Mouse (Mus musculus): ENCODE results near the gene Nos1ap.
A peak's percentile ranks its signal among the peaks of the same experiment; 100 is the strongest.

The Nos1ap gene

DNA sequence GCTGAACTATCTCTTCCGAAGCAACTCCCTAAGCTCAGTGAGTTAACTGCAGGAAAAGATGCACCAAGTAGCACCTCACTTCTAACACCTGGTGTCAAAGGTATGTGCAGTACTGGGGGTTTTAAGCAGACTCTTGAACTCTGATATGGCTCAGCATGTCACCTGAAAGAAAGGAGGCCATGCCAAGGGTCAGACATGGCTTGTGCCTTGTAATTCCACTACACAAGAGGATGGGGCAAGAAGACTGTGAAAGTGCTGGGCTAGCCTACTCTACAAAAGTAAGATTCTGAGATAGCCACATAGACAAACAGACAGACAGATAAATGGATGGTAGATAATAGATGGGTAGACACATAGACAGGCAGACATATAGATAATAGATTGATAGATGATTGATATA lies 87.7 kb downstream of the Nos1ap start:
- DNase-seq (ENCODE audit: low read depth, low spot score) = no peak

DNA sequence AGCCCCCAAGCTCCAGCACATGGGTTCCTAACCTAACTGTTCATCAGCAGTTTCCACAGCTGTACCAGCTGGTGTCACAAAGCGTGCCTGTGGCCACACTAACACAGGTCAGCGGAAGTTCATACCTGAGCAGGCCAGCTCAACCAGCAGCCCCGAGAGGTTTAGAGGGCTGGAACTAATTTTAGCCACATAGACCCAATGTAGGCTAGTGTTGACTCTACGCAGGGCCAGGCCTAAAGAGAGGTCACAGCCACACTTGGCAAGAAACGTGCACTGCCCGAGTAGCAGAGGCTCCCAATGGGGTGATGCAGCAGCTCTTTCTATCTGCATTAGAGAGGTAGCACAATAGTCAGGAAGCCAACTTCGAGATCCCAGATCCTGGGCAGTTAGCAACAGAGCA lies 88.1 kb downstream of the Nos1ap start:
- no peak for DNase-seq (ENCODE audit: low read depth, low spot score)

DNA sequence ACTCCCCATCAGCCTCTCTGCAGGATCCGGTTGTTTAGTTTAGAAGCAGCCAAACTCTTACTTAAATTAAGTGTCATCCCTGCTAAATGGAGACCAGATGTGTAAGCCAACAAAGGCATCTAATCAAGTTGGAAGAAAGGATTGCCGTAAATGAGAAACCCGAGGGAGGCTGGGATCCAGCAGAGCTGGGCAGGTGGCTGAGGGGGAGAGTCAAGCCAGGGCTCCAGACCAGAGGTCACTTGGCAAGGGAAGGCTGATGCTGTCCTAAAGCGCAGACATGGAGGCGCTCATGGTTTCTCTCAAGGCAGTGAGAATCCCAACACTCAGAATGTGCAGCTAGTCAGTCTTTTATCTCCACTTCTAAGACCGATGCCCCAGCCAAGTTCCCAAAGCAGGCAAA lies 89.8 kb downstream of the Nos1ap start:
- peak; percentile 39 for DNase-seq (ENCODE audit: low read depth, low spot score)

DNA sequence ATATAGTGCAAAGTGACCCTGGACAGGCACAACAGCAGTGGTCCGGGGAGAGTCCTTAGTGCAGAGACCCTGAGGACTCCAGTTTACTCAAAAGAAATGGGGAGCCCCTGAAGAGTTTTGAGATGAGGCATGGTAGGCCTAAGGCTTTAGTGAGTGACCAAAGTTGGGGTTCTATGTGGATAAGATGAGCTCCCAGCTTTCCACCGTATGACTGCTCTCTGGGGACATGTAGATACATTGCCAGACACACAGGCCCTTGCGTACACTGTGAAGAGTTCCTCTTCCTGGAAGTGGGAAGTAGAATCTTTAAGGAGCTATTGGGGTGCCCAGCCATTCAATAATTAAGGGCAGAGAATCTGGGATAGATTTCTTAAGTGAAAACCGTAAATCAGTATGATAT lies 90.2 kb downstream of the Nos1ap start:
- DNase-seq (ENCODE audit: low read depth, low spot score) = no peak

DNA sequence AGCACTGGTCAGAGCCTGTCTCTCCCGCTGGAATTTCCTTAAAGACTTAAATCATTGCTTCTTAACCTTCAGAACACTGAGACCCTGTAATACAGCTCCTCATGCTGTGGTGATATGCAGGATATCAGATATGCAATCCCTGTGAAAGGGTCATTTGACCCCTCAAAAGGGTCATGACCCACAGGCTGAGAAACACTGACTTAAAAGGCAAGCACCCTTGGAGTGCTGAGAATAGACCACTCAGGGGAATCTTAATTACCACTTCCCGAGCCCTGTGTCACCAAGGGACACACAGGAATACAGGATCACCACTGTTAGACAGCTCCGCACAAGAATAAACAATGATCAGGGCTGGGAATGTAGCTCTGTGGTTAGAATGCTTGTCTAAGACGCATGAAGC lies 91.0 kb downstream of the Nos1ap start:
- DNase-seq (ENCODE audit: low read depth, low spot score) = no peak

DNA sequence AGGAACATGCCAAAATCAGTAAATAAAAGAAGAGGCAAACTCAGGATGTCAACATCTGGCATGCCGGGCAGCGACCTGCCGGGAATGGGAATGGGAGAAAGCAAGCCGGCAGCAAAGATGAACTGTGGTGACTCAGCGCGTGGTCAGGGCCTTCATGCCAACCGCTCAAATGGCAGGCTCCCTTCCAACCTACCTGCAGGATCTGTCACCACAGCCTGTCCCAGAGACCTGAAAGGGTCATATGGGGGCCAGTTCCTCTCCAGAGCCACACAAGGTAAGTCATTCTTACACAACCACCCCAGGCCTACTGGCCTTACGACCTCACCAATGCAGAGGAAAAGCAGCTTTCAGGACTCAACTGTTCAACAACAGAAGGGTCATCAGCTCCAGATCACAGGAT lies 93.4 kb downstream of the Nos1ap start:
- DNase-seq (ENCODE audit: low read depth, low spot score) = no peak

DNA sequence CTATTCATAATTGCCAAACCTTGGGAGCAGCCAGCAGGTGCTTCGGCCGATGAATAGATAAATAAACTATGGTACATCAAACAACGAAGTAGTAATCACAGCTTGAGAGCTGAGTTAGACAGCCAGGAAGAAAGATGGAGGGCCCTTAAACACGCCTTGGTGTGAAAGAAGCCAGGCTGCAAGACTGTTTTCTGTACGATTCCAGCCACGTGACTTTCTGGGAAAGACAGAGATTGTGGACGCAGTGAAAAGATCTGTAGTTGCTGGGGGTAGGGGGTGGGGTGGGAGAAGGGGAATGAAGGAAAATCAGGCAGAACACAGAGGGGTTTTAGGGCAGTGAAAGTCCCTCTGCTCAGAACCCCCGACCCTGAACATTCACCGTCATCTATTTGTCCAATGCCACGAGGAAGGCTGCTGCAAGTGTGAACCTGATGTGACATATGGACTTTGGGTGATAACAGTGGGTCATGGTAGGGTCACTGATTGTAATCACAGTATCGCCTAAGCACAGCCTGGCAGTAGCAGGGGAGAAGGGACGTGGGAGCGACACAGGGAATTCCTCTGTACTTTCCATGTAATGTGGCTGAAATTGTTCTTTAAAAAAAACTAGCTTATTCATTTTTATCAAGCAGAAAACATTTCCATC lies 94.0 kb downstream of the Nos1ap start:
- DNase-seq (ENCODE audit: low read depth, low spot score) = no peak

DNA sequence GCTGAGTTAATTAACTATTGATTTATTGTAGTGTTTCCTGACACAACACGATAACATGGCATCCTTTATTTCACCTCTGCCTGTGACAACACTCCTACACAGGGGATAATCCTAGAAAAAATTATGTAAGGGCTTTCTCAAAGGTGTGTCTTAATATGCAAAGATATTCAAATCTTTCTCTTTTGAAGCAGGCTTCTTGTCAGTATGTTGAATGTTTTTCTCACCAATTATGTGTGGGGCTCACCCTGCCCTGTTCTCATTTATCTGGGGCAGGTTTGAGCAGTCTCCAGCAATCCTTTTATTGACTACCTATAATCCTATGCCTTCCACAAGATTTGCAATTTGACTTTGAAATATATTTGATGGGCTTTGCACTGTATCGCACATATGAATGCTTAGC lies 97.1 kb downstream of the Nos1ap start:
- DNase-seq (ENCODE audit: low read depth, low spot score) = no peak

DNA sequence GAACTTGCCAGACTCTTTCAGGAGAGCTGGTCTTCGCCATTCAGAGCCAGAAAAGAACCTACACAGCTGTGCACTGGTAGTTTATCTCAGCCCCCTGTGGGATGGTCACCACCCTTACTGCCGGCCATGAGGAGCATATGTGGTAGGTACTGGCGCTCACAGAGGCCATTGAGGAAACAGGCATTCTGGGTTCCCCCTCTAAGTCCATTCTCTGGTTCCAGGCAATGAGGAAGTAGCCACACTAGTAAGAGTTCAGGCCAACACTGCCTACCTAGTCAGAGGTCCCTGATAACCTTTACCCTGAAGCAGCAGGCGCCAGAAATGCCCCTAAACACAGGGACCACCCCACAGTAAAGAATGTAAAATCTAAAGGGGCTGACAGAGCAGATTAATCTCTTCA lies 97.6 kb downstream of the Nos1ap start:
- DNase-seq (ENCODE audit: low read depth, low spot score) = no peak

DNA sequence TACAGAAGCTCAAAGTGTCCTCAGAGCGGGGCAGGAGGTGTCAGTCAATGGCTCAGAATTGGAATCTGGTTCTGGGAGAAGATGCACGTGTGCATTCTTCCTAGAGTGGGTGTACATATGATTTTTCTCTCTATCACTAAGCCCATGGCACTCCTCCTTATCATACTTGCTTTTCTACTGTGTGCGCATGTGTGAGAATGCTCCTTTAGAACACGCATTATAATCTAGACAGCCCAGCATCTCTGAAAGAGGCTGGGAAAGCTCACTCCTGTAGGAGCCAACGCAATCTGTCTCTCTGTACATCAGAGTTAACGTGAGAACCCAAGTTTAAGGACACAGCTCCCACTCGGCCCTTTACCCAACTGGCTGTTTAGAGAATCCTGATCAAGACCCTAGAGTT lies 99.7 kb downstream of the Nos1ap start:
- DNase-seq (ENCODE audit: low read depth, low spot score) = no peak

DNA sequence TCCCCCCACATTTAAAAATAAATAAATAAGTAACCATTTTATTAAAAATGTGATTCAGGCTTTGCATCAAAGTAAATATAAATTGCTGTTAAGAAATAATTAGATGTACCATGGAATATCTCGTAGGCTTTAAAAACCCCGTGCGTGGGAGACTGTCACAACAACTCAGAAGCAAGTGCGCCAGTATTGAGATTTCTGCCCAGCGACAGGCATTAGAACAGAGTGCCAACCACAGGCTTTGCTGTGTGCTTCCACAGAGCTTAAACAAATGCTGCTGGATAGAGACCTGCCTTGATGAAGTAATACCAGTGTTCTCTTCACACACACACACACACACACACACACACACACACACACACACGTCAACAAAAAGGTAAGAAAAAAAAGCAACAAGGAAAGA lies 100.2 kb downstream of the Nos1ap start:
- DNase-seq (ENCODE audit: low read depth, low spot score) = no peak

DNA sequence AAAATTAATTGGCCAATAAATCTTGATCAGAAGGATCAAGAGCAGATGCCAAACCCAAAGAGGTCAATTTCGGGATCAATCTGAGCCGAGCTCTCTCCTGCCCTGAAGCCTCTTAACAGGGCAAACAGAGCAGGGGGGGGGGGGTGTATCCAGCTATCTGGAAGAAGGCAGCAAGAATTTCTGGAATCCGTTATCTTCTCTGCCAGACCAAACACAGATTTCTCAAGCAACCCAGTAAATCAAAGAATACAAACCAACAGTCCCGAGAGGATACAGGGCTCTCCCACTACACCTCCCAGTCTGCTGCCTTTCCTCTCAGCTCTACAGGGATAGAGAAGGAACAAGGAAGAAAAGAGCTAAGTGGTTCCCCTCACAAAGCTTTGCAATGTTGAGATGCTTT lies 104.5 kb downstream of the Nos1ap start:
- no peak for DNase-seq (ENCODE audit: low read depth, low spot score)

DNA sequence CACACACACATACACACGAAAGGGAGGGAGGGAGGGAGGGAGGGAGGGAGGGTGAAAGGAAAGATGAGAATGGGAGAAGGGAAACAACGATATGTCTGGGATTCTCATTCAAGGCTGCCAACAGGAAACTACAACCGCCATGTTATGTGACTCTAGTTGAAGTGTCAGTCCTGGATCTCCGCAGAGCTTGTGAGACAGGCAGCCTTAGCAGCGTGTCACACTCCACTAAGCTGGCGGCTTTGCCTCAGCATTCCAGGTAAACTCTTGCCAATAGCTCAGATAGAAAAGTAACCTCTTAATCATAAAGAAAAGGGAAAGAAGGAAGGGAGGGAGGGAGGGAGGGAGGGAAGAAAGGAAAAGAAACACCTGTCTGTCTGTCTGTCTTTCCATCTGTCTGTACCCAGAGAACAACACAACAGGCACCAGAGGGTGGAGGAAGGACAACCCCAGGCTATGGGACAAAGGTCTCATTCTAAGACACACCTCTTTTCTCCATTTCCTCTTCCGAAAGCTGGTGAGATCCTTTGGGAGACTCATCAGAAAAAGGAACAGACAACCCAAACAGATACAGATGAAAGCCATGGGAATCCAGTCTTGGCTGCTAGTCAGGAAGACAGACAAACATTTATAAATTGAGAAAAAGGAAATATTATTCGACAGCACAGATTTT lies 107.3 kb downstream of the Nos1ap start:
- no peak for DNase-seq (ENCODE audit: low read depth, low spot score)

DNA sequence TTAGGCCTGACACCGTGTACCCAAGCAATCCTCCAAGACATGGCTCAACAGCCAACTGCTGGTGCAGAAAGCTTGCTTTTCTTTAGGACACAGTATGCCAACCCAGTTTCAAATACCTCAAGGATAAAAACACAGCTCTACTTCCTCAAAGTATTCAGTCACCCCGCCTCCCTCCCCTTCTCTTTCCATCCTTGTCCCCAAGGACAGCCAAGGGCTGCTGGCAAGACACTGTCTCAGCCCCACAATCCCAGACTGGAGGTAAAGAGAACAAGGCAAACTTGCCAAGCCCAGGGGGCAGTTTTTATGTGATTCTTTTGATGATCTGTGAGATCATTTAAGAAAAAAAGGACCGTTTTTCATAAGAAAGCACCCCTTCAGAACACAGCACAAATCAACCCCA lies 108.6 kb downstream of the Nos1ap start:
- no peak for DNase-seq (ENCODE audit: low read depth, low spot score)

DNA sequence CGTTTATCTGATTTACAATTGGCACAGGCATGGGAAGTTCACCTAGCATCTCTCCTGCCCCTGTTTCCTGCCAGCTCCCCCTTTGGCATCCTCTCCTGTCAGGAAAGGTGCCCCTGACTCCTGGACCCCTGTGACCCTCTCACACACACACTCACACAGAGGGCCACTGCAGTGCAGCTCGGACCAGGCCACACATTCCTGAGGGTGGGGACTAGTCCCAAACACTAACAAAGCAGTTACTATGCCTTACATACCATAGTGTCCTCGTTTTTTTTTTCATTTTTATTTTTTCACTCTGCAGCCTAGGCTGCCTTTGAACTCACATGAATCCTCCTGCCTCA lies 110.2 kb downstream of the Nos1ap start:
- peak; percentile 60 for DNase-seq (ENCODE audit: low read depth, low spot score)

DNA sequence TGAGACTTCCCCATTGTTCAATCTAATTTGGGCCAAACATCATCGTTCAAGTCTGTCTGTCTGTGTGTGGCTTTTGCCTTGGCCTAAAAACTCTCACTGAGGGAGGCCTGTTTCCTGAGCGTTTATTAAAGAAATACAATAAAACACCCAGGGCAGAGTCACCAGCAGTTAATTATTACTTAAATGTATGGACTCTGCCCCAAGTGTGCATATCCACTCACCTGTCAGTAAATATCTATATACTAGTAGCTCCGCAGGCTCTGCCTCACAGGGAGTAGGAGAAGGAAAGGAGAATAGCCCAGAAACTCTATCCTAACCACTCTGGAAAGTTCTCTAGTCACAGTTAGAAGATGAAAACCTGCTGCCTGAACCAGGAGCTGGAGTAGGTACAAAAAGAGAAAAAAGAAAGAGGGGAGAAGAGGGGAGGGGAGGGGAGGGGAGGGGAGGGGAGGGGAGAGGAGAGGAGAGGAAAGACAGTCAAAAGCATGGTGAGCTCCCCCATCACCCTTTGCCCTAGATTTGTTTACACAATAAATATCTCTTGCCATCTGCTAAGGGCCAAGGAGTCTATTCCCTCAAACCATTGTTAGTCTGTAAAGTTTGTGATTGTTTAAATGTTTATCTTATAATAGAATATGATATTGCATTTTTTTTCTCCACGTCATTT lies 110.7 kb downstream of the Nos1ap start:
- DNase-seq (ENCODE audit: low read depth, low spot score) = no peak

DNA sequence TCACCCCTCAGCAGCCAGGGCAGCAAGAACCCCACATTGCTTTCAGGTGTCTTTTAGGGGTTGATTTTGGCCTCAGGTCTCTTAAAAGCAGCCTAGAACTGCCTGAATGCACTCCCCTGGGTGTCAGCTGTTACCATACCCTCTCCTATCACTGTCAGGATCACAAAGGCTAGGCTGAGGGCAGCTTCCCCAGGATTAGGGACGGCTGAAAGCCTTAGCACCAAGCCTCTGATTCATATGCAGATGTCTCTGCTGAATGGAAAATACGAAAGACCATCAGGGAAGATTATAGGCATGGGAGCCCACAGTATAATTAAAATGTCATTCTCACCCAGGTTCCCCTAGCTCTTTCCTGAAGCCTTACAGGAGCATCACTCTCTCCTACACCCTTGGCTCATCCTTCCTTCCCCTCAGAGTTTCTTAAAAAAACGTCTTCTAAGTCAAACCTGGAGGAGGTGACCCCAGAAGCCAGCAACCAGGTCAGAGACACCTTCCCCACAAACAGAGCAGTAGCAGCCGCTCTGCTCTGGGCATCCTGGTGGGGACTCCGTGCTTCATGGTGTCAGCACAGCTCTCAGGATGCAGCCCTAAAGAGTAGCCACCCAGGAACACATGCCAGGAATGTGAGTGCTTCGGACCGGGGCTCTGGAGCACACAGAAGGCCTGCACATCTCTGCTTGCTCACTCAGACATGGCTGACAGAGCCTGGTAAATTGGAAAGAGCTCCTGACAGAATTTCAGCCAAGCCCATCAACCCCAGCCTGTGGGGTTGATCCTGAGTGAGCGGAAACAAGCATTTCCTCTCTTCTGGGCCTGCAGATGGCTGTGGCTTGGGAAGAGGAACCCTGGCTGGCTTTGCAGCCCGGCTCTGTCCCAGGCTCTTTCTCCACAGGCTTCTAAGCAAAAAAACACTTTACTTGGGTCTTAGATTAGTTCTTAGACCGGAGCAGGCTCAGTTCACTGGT lies 111.7 kb downstream of the Nos1ap start:
- DNase-seq (ENCODE audit: low read depth, low spot score) = no peak

DNA sequence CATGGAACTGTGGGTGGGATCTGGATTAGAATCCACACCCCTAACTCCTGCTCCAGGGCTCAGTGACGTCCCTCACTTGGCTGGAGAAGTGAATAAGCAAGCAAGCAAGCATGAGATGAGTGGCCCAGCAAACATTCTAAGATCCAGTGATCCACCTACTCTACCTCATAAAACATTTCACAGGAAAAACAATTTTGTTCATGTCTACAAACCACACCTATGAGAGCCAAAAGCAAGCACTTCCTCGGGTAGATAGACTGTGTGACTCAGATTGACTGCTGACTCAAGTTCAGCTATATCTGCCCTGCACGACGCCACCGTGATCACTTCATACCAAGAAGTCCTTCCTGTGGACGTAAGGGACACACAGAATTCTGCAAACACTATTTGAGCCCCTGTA lies 116.2 kb downstream of the Nos1ap start:
- no peak for DNase-seq (ENCODE audit: low read depth, low spot score)

DNA sequence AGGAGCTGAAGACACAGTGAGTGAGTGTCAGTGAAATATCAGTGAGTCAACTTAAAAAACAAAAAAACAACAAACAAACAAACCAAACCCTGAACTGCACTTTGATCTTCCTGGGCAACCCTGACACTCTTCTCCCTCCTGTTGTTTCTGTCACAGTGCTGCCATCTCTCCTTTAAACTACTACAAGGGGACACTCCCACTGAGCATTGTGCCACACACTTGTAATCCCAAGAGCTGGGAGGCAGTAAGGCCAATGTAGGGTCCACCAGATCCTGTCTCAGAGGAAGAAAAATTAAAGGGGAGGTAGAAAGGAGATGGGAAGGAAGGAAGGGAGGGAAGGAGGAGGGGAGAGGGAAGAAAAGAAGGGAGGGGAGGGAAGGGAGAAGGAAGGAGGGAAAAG lies 116.8 kb downstream of the Nos1ap start:
- DNase-seq (ENCODE audit: low read depth, low spot score) = no peak

DNA sequence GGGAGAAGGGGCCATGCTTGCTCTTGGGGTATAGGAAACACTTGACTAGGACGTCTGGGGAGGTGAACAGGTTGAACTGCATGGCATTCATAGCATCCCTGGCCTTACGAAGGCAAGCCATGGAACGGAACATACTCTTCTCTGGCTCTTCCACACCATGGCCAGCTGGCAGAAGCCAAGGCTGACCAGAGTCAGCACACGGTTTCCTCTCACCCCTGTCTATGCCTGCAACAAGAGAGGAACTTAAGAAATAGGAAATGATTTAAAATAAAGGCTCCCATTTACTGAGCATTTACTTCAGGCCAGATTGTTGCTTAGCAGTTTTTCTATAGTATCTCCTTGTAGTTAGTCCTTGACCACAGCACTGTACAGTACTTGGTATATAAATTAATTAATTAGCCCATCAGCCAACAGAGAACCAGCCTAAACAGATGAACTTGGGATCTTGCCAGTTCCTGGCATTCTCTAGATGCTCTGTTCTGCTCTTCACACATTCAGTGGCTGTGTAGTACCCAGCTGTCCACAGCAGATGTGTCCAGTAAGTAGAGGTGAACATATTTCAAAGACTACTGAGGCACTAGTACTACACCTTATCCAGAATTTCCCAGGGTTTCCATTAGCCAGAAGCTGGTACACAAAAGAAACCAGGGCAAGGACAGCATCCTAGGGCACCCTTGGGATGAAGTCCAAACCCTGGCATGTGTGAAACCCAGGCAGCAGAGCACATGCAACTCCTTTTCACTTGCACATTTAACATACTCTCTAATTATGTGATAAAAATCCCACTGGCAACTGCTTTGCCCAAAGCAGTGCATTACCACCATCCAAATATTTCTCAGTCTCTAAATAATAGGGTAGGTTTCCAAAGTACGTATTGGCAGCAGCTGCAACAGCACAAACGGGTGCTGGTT lies 123.3 kb downstream of the Nos1ap start:
- no peak for DNase-seq (ENCODE audit: low read depth, low spot score)

DNA sequence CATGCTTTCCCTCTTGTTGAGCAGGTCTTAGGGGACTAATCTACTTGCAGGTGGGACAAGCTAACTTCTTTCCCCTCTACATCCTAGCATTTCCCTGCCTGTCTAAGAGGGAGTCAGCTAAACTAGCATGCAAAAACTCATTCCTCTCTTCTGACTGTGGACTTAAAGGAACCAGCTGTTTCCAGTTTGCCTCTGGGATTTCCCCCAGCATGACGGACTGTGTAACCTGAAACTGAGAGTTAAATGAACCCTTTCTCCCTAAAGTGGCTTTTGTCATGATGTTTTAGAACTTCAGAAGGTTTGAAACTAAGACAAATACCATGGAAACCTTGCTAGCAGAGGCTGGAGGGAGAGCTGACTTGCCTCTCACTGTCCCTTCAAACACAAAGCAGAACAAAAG lies 127.5 kb downstream of the Nos1ap start:
- no peak for DNase-seq (ENCODE audit: low read depth, low spot score)
